Mouse (Mus musculus) ES-Bruce4 (cell line): ENCODE results near the gene Kif26b. TPM values are rescaled to one million over a fixed set of nuclear protein-coding genes. Genes with fewer than 3 reads are reported as not detected.

ENCODE experiments used
- H3K27ac ChIP-seq: 2 replicates; pipeline ENCODE4 v1.5.1; 2012; ENCODE audit warnings: low read length, inconsistent platforms; ENCODE audit not compliant: insufficient read depth
- H3K27me3 ChIP-seq: 2 replicates; pipeline ENCODE4 v1.6.1; 2012; ENCODE audit warnings: mild to moderate bottlenecking, low read length, inconsistent platforms; ENCODE audit not compliant: control insufficient read depth, poor library complexity, insufficient read depth, severe bottlenecking
- H3K36me3 ChIP-seq: 2 replicates; pipeline ENCODE4 v1.6.1; 2012; ENCODE audit warnings: inconsistent platforms, mild to moderate bottlenecking, low read length, moderate library complexity; ENCODE audit not compliant: control insufficient read depth, poor library complexity, insufficient read depth, severe bottlenecking
- H3K4me1 ChIP-seq: one replicate; pipeline ENCODE4 v1.8.1; 2011; ENCODE audit warnings: low read length; ENCODE audit not compliant: control insufficient read depth, insufficient read depth
- H3K4me3 ChIP-seq: 2 replicates; pipeline ENCODE4 v1.5.1; 2011; ENCODE audit warnings: low read depth, mild to moderate bottlenecking, low read length
- H3K9ac ChIP-seq: 2 replicates; pipeline ENCODE4 v1.6.1; 2012; ENCODE audit warnings: low read depth, mild to moderate bottlenecking, inconsistent platforms; ENCODE audit not compliant: poor library complexity, severe bottlenecking
- H3K9me3 ChIP-seq: replicated peaks from 2 replicates; pipeline ENCODE4 v1.6.1; 2012; ENCODE audit warnings: mild to moderate bottlenecking, low read length, inconsistent platforms; ENCODE audit not compliant: control insufficient read depth, poor library complexity, insufficient read depth, severe bottlenecking
- CTCF ChIP-seq: IDR thresholded peaks from one replicate; pipeline ENCODE4 v1.8.1; 2011; ENCODE audit warnings: low read depth, low read length
- EP300 ChIP-seq: IDR thresholded peaks from 2 replicates; pipeline ENCODE4 v1.6.1; 2011; ENCODE audit warnings: low read depth, low read length; ENCODE audit not compliant: insufficient read depth
- POLR2A ChIP-seq: IDR thresholded peaks from one replicate; pipeline ENCODE4 v1.8.1; 2011; ENCODE audit warnings: low read length; ENCODE audit not compliant: insufficient read depth
- polyA plus RNA-seq: library from polyadenylated mRNA; stranded (reverse); fragments of >200 nt; gene quantifications from 2 replicates; pipeline ENCODE4 v1.2.4, GENCODE M21; 2011; ENCODE audit warnings: low read depth; ENCODE audit not compliant: missing spikeins, insufficient read depth, insufficient read length

Gene Kif26b
- polyA plus RNA-seq, 1 experiment, result 0.31 TPM

- Histone ChIP-seq H3K4me3 (no peak overlapping the region), H3K4me1 (no peaks in the 10 kb centered on the region), H3K9me3 (no peaks in the 10 kb centered on the region), H3K9ac (no peak overlapping the region), H3K36me3 (no peaks in the 10 kb centered on the region), H3K27ac (no peak overlapping the region), H3K27me3 (no peaks in the 10 kb centered on the region)
- TF ChIP-seq POLR2A, result no peak
- no peak for TF ChIP-seq CTCF
- TF ChIP-seq EP300, result no peak
These were observed 148.8 kb downstream of the Kif26b start for GRCm38 (mm10) chr1:178677630-178678221.

DNA sequence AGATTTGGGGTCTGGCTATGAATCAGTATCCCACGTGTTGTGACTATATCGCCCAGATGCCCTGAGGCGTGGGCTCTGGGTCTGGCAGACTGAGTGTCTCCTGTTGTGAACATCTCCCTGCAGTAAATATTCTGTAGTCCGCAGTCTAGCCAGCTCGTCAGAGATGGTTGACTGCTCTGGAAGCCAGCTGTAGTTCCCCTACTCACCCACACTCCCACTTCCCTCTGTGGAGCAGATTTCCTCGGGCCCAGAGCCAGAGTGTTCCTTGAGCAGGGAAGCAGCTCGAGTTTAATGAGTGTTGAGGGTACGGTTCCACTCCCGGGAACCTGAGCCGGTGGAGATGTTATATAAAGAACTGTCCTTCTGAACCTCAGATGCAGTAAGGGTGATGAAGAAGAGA is 154.7 kb downstream of the Kif26b start:
- Histone ChIP-seq H3K9me3 (no peaks in the 10 kb centered on the region), H3K27me3 (no peaks in the 10 kb centered on the region), H3K9ac (no peak overlapping the region), H3K4me3 (no peak overlapping the region), H3K36me3 (no peaks in the 10 kb centered on the region), H3K27ac (no peak overlapping the region), H3K4me1 (no peaks in the 10 kb centered on the region)
- TF ChIP-seq CTCF (no peak), POLR2A (no peak), EP300 (no peak)

- Histone ChIP-seq H3K9ac (no peak overlapping the region), H3K36me3 (no peaks in the 10 kb centered on the region), H3K4me3 (no peak overlapping the region), H3K4me1 (no peaks in the 10 kb centered on the region), H3K9me3 (no peaks in the 10 kb centered on the region), H3K27ac (no peak overlapping the region), H3K27me3 (no peaks in the 10 kb centered on the region)
- no peak for TF ChIP-seq EP300
These were observed 156.2 kb downstream of the Kif26b start for GRCm38 (mm10) chr1:178684991-178685680.

- Histone ChIP-seq H3K9me3 (no peaks in the 10 kb centered on the region), H3K27ac (no peak overlapping the region), H3K4me1 (no peaks in the 10 kb centered on the region), H3K36me3 (no peaks in the 10 kb centered on the region), H3K27me3 (no peaks in the 10 kb centered on the region), H3K4me3 (no peak overlapping the region), H3K9ac (no peak overlapping the region)
- no peak for TF ChIP-seq EP300
- no peak for TF ChIP-seq POLR2A
These were observed 158.0 kb downstream of the Kif26b start for GRCm38 (mm10) chr1:178686881-178687280.

- H3K9me3 ChIP-seq, result no peaks in the 10 kb centered on the region
- H3K4me1 ChIP-seq, result no peaks in the 10 kb centered on the region
- H3K36me3 ChIP-seq, result no peaks in the 10 kb centered on the region
- H3K4me3 ChIP-seq, result no peak overlapping the region
- peak; percentile 35 for TF ChIP-seq CTCF
- TF ChIP-seq POLR2A, result no peak
- no peak overlapping the region for H3K9ac ChIP-seq
- no peak overlapping the region for H3K27ac ChIP-seq
- H3K27me3 ChIP-seq, result no peaks in the 10 kb centered on the region
These were observed 160.6 kb downstream of the Kif26b start for GRCm38 (mm10) chr1:178689512-178689911.

GRCm38 (mm10) chr1:178691679-178692078 is 162.8 kb downstream of the Kif26b start:
- H3K4me1 ChIP-seq, result no peaks in the 10 kb centered on the region
- TF ChIP-seq POLR2A (no peak), EP300 (no peak), CTCF (no peak)
- no peaks in the 10 kb centered on the region for H3K27me3 ChIP-seq
- H3K4me3 ChIP-seq, result no peak overlapping the region
- no peak overlapping the region for H3K27ac ChIP-seq
- H3K9ac ChIP-seq, result no peak overlapping the region
- H3K36me3 ChIP-seq, result no peaks in the 10 kb centered on the region
- H3K9me3 ChIP-seq, result no peaks in the 10 kb centered on the region
